Mouse (Mus musculus): ENCODE measurements at regions not wholly inside any gene's neighbourhood (a gene's known extent, or its start where the extent isn't known, plus 50 kb on each side); places are given as distances from the start of the nearest gene placed in this dataset.

GRCm38 (mm10) chr9:52323226-52323625 lies 154.9 kb upstream of the Zc3h12c start:
- Histone ChIP-seq H3K27ac (replicated peaks; ENCODE audit: low read depth, low read length) (no peak overlapping the region), H3K4me2 (ENCODE audit: low read length) (no peak overlapping the region), H3K4me3 (replicated peaks; ENCODE audit: low read depth, low read length) (no peak overlapping the region), H3K27me3 (ENCODE audit: control insufficient read depth, insufficient read depth, low read length) (no peaks in the 10 kb centered on the region), H3K36me3 (ENCODE audit: control insufficient read depth, insufficient read depth, low read length) (no peaks in the 10 kb centered on the region), H3K9me3 (ENCODE audit: control insufficient read depth, low read length) (no peaks in the 10 kb centered on the region), H3K4me1 (ENCODE audit: control insufficient read depth, insufficient read depth, low read length) (no peaks in the 10 kb centered on the region), H3K9ac (replicated peaks; ENCODE audit: low read length) (no peak overlapping the region)
- DNase-seq (no peak), ATAC-seq (ENCODE audit: low FRiP score, low TSS enrichment) (no peak)
- WGBS: 71% methylated on average over 6 of the region's 6 CpGs

DNA sequence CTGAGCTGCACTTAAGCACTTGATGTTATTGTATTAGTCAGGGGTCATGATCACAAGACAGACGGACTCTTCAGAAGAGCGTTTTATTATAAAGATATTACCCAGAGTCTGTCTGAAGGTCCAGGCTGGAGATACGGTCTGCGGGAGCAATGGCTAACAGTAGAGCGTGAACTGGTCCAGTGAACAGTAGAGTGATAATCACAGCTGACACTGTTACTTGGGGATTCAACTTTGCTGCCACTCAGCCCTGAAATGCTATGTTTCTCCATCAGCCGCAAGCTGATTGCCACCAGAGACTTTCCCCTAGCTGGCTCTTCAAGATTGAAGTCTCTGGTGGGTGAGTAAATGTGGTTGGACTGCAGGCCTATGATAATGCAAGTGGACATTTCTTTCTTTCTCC lies 133.1 kb upstream of the Zc3h12c start:
- no peak for ATAC-seq (ENCODE audit: low FRiP score, low TSS enrichment)
- H3K4me3 ChIP-seq (replicated peaks; ENCODE audit: low read depth, low read length): no peak overlapping the region
- no peaks in the 10 kb centered on the region for H3K27me3 ChIP-seq (ENCODE audit: control insufficient read depth, insufficient read depth, low read length)
- no peak overlapping the region for H3K4me2 ChIP-seq (ENCODE audit: low read length)
- H3K4me1 ChIP-seq (ENCODE audit: control insufficient read depth, insufficient read depth, low read length): no peaks in the 10 kb centered on the region
- no peak overlapping the region for H3K9ac ChIP-seq (replicated peaks; ENCODE audit: low read length)
- H3K27ac ChIP-seq (replicated peaks; ENCODE audit: low read depth, low read length): no peak overlapping the region
- H3K36me3 ChIP-seq (ENCODE audit: control insufficient read depth, insufficient read depth, low read length): no peaks in the 10 kb centered on the region
- H3K9me3 ChIP-seq (ENCODE audit: control insufficient read depth, low read length): no peaks in the 10 kb centered on the region
- DNase-seq: no peak
- 86% methylated on average over 6 of the region's 6 CpGs for WGBS

- WGBS: 10% methylated on average over 6 of the region's 6 CpGs
- H3K9me3 ChIP-seq (ENCODE audit: control insufficient read depth, low read length): no peaks in the 10 kb centered on the region
- DNase-seq: peak; percentile 91
Measured at GRCm38 (mm10) chr9:52298329-52298728, 130.0 kb upstream of the Zc3h12c start.

GRCm38 (mm10) chr9:52294699-52295098 lies 126.3 kb upstream of the Zc3h12c start:
- H3K9ac ChIP-seq (replicated peaks; ENCODE audit: low read length): no peak overlapping the region
- ATAC-seq (ENCODE audit: low FRiP score, low TSS enrichment) (no peak), DNase-seq (no peak)
- H3K36me3 ChIP-seq (ENCODE audit: control insufficient read depth, insufficient read depth, low read length): no peaks in the 10 kb centered on the region
- H3K27ac ChIP-seq (replicated peaks; ENCODE audit: low read depth, low read length): no peak overlapping the region
- no peak overlapping the region for H3K4me2 ChIP-seq (ENCODE audit: low read length)
- H3K9me3 ChIP-seq (ENCODE audit: control insufficient read depth, low read length): no peaks in the 10 kb centered on the region
- no peak overlapping the region for H3K4me3 ChIP-seq (replicated peaks; ENCODE audit: low read depth, low read length)
- no peaks in the 10 kb centered on the region for H3K4me1 ChIP-seq (ENCODE audit: control insufficient read depth, insufficient read depth, low read length)
- no peaks in the 10 kb centered on the region for H3K27me3 ChIP-seq (ENCODE audit: control insufficient read depth, insufficient read depth, low read length)
- 80% methylated on average over 8 of the region's 8 CpGs for WGBS

More at GRCm38 (mm10) chr9:52298329-52298728, 130.0 kb upstream of the Zc3h12c start:
- no peaks in the 10 kb centered on the region for H3K36me3 ChIP-seq (ENCODE audit: control insufficient read depth, insufficient read depth, low read length)
- H3K4me2 ChIP-seq (ENCODE audit: low read length): no peak overlapping the region
- H3K4me3 ChIP-seq (replicated peaks; ENCODE audit: low read depth, low read length): no peak overlapping the region
- no peaks in the 10 kb centered on the region for H3K27me3 ChIP-seq (ENCODE audit: control insufficient read depth, insufficient read depth, low read length)
- no peak overlapping the region for H3K27ac ChIP-seq (replicated peaks; ENCODE audit: low read depth, low read length)
- H3K9ac ChIP-seq (replicated peaks; ENCODE audit: low read length): no peak overlapping the region
- ATAC-seq (ENCODE audit: low FRiP score, low TSS enrichment): no peak; the same call in 1 of the 2 replicates
- H3K4me1 ChIP-seq (ENCODE audit: control insufficient read depth, insufficient read depth, low read length): no peaks in the 10 kb centered on the region

- Histone ChIP-seq H3K27me3 (ENCODE audit: control insufficient read depth, insufficient read depth, low read length) (no peaks in the 10 kb centered on the region), H3K9ac (replicated peaks; ENCODE audit: low read length) (no peak overlapping the region), H3K9me3 (ENCODE audit: control insufficient read depth, low read length) (no peaks in the 10 kb centered on the region), H3K4me2 (ENCODE audit: low read length) (no peak overlapping the region), H3K4me1 (ENCODE audit: control insufficient read depth, insufficient read depth, low read length) (peaks cover 5% of the 10 kb centered on the region; the same call in 1 of the 2 replicates), H3K36me3 (ENCODE audit: control insufficient read depth, insufficient read depth, low read length) (no peaks in the 10 kb centered on the region), H3K4me3 (replicated peaks; ENCODE audit: low read depth, low read length) (no peak overlapping the region), H3K27ac (replicated peaks; ENCODE audit: low read depth, low read length) (no peak overlapping the region)
- ATAC-seq (ENCODE audit: low FRiP score, low TSS enrichment) (no peak), DNase-seq (no peak)
- WGBS: 74% methylated on average over 4 of the region's 4 CpGs
Measured at GRCm38 (mm10) chr9:52289069-52289468, 120.7 kb upstream of the Zc3h12c start.

DNA sequence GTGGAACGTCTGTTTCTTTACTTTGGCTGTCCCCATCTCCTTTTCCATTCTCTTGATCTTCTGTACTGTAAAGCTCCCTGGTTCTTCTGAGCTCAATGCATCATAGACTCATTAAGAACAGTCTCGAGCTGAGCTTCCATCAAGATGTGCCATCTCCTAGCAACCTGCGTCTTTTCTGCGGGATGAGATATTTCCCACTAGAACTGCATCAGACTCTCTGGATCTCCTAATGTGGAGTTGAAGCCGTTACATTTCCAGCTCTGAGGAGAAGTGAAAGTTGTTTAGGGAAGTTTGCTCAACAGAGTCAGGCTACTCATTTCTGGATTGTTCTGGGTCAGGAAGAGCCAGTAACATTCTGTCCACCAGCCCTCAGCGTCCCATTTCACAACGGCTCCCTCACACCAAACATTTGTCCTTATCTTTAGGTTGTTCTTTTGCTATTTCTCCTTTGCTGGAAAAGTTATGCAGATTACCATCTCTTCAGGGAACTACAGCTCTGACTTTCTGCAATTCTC lies 119.4 kb upstream of the Zc3h12c start:
- DNase-seq (no peak), ATAC-seq (ENCODE audit: low FRiP score, low TSS enrichment) (no peak)
- WGBS: 74% methylated on average over 7 of the region's 7 CpGs
- no peak overlapping the region for H3K9ac ChIP-seq (replicated peaks; ENCODE audit: low read length)
- peaks cover 5% of the 10 kb centered on the region; the same call in 1 of the 2 replicates for H3K4me1 ChIP-seq (ENCODE audit: control insufficient read depth, insufficient read depth, low read length)
- H3K27me3 ChIP-seq (ENCODE audit: control insufficient read depth, insufficient read depth, low read length): no peaks in the 10 kb centered on the region
- no peaks in the 10 kb centered on the region for H3K36me3 ChIP-seq (ENCODE audit: control insufficient read depth, insufficient read depth, low read length)
- no peak overlapping the region for H3K4me2 ChIP-seq (ENCODE audit: low read length)
- H3K4me3 ChIP-seq (replicated peaks; ENCODE audit: low read depth, low read length): no peak overlapping the region
- no peak overlapping the region for H3K27ac ChIP-seq (replicated peaks; ENCODE audit: low read depth, low read length)
- H3K9me3 ChIP-seq (ENCODE audit: control insufficient read depth, low read length): no peaks in the 10 kb centered on the region

DNA sequence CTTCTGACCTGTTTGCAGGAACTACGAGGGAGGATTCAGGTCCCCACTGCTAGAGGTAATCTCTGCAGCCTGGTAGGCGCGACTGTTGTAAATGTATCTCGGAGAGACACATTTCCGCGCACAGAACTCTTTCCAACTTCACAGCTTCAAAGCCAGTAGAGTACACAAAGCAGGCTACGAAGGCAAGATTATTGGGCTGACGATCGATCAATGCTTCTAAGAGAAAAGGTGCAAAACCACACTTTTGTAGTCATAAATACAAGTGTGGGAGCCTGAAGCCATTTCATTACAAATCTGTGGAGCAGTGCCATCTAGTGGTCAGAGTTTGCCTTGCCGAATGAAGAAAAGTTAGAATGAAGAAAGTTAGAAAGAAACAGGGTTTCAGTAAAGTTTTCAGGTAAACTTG lies 118.9 kb upstream of the Zc3h12c start:
- Histone ChIP-seq H3K27me3 (ENCODE audit: control insufficient read depth, insufficient read depth, low read length) (no peaks in the 10 kb centered on the region), H3K9me3 (ENCODE audit: control insufficient read depth, low read length) (no peaks in the 10 kb centered on the region), H3K9ac (replicated peaks; ENCODE audit: low read length) (peak overlapping the region; percentile 31; the same call in 1 of the 2 replicates), H3K36me3 (ENCODE audit: control insufficient read depth, insufficient read depth, low read length) (no peaks in the 10 kb centered on the region), H3K4me3 (replicated peaks; ENCODE audit: low read depth, low read length) (peak overlapping the region; percentile 30), H3K27ac (replicated peaks; ENCODE audit: low read depth, low read length) (no peak overlapping the region), H3K4me2 (ENCODE audit: low read length) (peak overlapping the region; percentile 63), H3K4me1 (ENCODE audit: control insufficient read depth, insufficient read depth, low read length) (peaks cover 5% of the 10 kb centered on the region; the same call in 1 of the 2 replicates)
- WGBS: 8% methylated on average over 10 of the region's 10 CpGs
- ATAC-seq (ENCODE audit: low FRiP score, low TSS enrichment): no peak
- peak; percentile 91 for DNase-seq

- no peak overlapping the region for H3K27ac ChIP-seq (replicated peaks; ENCODE audit: low read depth, low read length)
- ATAC-seq (ENCODE audit: low FRiP score, low TSS enrichment) (no peak), DNase-seq (no peak)
- H3K27me3 ChIP-seq (ENCODE audit: control insufficient read depth, insufficient read depth, low read length): no peaks in the 10 kb centered on the region
- H3K36me3 ChIP-seq (ENCODE audit: control insufficient read depth, insufficient read depth, low read length): no peaks in the 10 kb centered on the region
- H3K4me2 ChIP-seq (ENCODE audit: low read length): no peak overlapping the region
- H3K4me3 ChIP-seq (replicated peaks; ENCODE audit: low read depth, low read length): no peak overlapping the region
- H3K4me1 ChIP-seq (ENCODE audit: control insufficient read depth, insufficient read depth, low read length): peaks cover 5% of the 10 kb centered on the region; the same call in 1 of the 2 replicates
- no peak overlapping the region for H3K9ac ChIP-seq (replicated peaks; ENCODE audit: low read length)
- H3K9me3 ChIP-seq (ENCODE audit: control insufficient read depth, low read length): no peaks in the 10 kb centered on the region
- WGBS: 17% methylated on average over 1 of the region's 1 CpGs
Measured at GRCm38 (mm10) chr9:52286104-52286503, 117.7 kb upstream of the Zc3h12c start.

DNA sequence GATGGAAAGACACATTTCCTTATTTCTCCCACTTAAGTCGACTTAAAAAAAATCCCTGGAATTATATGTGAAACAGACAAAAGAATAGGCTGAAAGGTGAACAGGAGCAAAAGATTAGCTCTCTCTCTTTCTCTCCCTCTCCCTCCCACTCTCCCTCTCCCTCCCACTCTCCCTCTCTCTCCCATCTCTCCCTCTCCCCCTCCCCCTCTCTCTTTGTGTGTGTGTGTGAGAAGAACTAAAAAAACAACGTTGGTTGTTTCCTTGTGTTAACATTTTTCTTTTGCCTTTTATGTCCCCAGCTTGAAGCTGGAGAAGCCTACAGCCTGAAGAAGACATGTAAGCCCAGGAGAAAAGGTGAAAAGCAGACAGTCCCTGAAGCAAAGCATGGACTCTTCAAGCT lies 115.2 kb upstream of the Zc3h12c start:
- H3K4me3 ChIP-seq (replicated peaks; ENCODE audit: low read depth, low read length): no peak overlapping the region
- peaks cover 10% of the 10 kb centered on the region for H3K4me1 ChIP-seq (ENCODE audit: control insufficient read depth, insufficient read depth, low read length)
- H3K27me3 ChIP-seq (ENCODE audit: control insufficient read depth, insufficient read depth, low read length): no peaks in the 10 kb centered on the region
- no peaks in the 10 kb centered on the region for H3K9me3 ChIP-seq (ENCODE audit: control insufficient read depth, low read length)
- 9% methylated on average over 2 of the region's 2 CpGs for WGBS
- H3K4me2 ChIP-seq (ENCODE audit: low read length): no peak overlapping the region
- ATAC-seq (ENCODE audit: low FRiP score, low TSS enrichment) (no peak), DNase-seq (peak; percentile 54)
- H3K36me3 ChIP-seq (ENCODE audit: control insufficient read depth, insufficient read depth, low read length): no peaks in the 10 kb centered on the region
- H3K27ac ChIP-seq (replicated peaks; ENCODE audit: low read depth, low read length): no peak overlapping the region
- no peak overlapping the region for H3K9ac ChIP-seq (replicated peaks; ENCODE audit: low read length)

Measured in midbrain, embryonic 14.5 days (tissue).